ENCODE assay signal across 16 mouse cellular contexts in genomic region chr19:58839345-58839744, GRCm38 (mm10). TPM values are rescaled to one million over a fixed set of nuclear protein-coding genes. Genes with fewer than 3 reads are reported as not detected.
DNase-seq lines count a peak whose midpoint lies in the region; ATAC-seq lines count a peak whose summit lies in the region.
"Had no signal": no experiment of that assay in that cellular context is flagged by ENCODE, and none has a peak within 500 bp of the region (broad histone marks: within the 10 kb centered on the region; RNA-seq: fewer than 3 reads in every experiment).

No protein-coding gene starts in this region.

- no peaks in the 10 kb centered on the region for H3K9me3 ChIP-seq in heart, embryonic 14.5 days (ENCODE audit: control insufficient read depth, low read length)
- no peaks in the 10 kb centered on the region for H3K9me3 ChIP-seq in forebrain, embryonic 15.5 days
- H3K9me3 ChIP-seq in liver, embryonic 12.5 days (replicated peaks), result no peaks in the 10 kb centered on the region

- peak overlapping the region; percentile 64 to 80 for H3K27ac ChIP-seq in heart, embryonic 14.5 days (replicated peaks in 1 of 2; ENCODE audit: control insufficient read depth in 1 of 2, insufficient read depth in 1 of 2, low read depth in 2 of 2, low read length in 2 of 2)
- 0 out of 2 replicates have a peak overlapping the region, but pooled peaks have one; percentile 21 for H3K27ac ChIP-seq in brown adipose tissue, adult 24 weeks (replicated peaks; ENCODE audit: low read depth, low read length)
- H3K27ac ChIP-seq in forebrain, embryonic 15.5 days (replicated peaks), result peak overlapping the region; percentile 21
- H3K27ac ChIP-seq in liver, embryonic 12.5 days, result no peak overlapping the region
- H3K27ac ChIP-seq: left cerebral cortex, adult 2 months; macrophage had no signal

- no peaks in the 10 kb centered on the region for H3K27me3 ChIP-seq in heart, embryonic 14.5 days (ENCODE audit: control insufficient read depth, insufficient read depth, low read length)
- no peaks in the 10 kb centered on the region for H3K27me3 ChIP-seq in forebrain, embryonic 15.5 days
- H3K27me3 ChIP-seq in liver, embryonic 12.5 days (replicated peaks), result no peaks in the 10 kb centered on the region

- ATAC-seq in heart, embryonic 14.5 days (ENCODE audit: insufficient number of reproducible peaks, insufficient read depth, low FRiP score, low read depth), result no peak
- ATAC-seq in forebrain, embryonic 15.5 days (replicated peaks), result no peak
- ATAC-seq in liver, embryonic 12.5 days, result no peak
- ATAC-seq: CD4-positive, CD25-positive, alpha-beta regulatory T cell, adult 4 months; intestine, embryonic 16.5 days had no signal

- DNase-seq in heart, adult 9 months (ENCODE audit: low spot score in 2 of 2), result no peak
- DNase-seq in left cerebral cortex, postnatal 4 days, result peak; percentile 44
- no peak for DNase-seq in left cerebral cortex, postnatal 25 days (ENCODE audit: low spot score in 2 of 2)
- DNase-seq: adrenal gland, postnatal 25 days; thymus, adult 2 months had no signal

- no peak overlapping the region for H3K4me3 ChIP-seq in heart, embryonic 14.5 days (ENCODE audit: control insufficient read depth in 1 of 2, insufficient read depth in 1 of 2, low read depth in 1 of 2, low read length in 2 of 2)
- no peak overlapping the region for H3K4me3 ChIP-seq in brown adipose tissue, adult 24 weeks (ENCODE audit: insufficient read depth, low read depth, low read length)
- no peak overlapping the region for H3K4me3 ChIP-seq in forebrain, embryonic 15.5 days
- H3K4me3 ChIP-seq in liver, embryonic 12.5 days, result no peak overlapping the region
- H3K4me3 ChIP-seq: left cerebral cortex, adult 2 months had no signal

- H3K36me3 ChIP-seq in heart, embryonic 14.5 days (ENCODE audit: control insufficient read depth, insufficient read depth, low read length), result no peaks in the 10 kb centered on the region
- H3K36me3 ChIP-seq in forebrain, embryonic 15.5 days, result no peaks in the 10 kb centered on the region
- no peaks in the 10 kb centered on the region for H3K36me3 ChIP-seq in liver, embryonic 12.5 days

- no peak overlapping the region for H3K4me2 ChIP-seq in heart, embryonic 14.5 days (ENCODE audit: low read length)
- H3K4me2 ChIP-seq in forebrain, embryonic 15.5 days (replicated peaks), result no peak overlapping the region
- H3K4me2 ChIP-seq in liver, embryonic 12.5 days, result no peak overlapping the region

- intact Hi-C loops in left cerebral cortex, postnatal 4 days (cut with DNase I), result no loop called here
- intact Hi-C loops in left cerebral cortex, postnatal 25 days (cut with DNase I), result no loop called here

- H3K4me1 ChIP-seq in heart, embryonic 14.5 days (ENCODE audit: control insufficient read depth in 2 of 2, insufficient read depth in 2 of 2, low read length in 2 of 2), result peaks cover 43 to 46% of the 10 kb centered on the region in 2 experiments
- H3K4me1 ChIP-seq in brown adipose tissue, adult 24 weeks (ENCODE audit: control insufficient read depth, insufficient read depth, insufficient read length, low read length), result peaks cover 13% of the 10 kb centered on the region
- peaks cover 37% of the 10 kb centered on the region for H3K4me1 ChIP-seq in forebrain, embryonic 15.5 days
- H3K4me1 ChIP-seq in liver, embryonic 12.5 days, result no peaks in the 10 kb centered on the region

- no peak overlapping the region for H3K9ac ChIP-seq in heart, embryonic 14.5 days (ENCODE audit: low read length)
- H3K9ac ChIP-seq in forebrain, embryonic 15.5 days (replicated peaks), result no peak overlapping the region
- no peak overlapping the region for H3K9ac ChIP-seq in liver, embryonic 12.5 days

- 65% methylated on average over 3 of the region's 3 CpGs for WGBS in heart, embryonic 14.5 days
- 40% methylated on average over 3 of the region's 3 CpGs for WGBS in forebrain, embryonic 15.5 days
- 66% methylated on average over 3 of the region's 3 CpGs for WGBS in liver, embryonic 12.5 days (ENCODE audit: insufficient replicate concordance)

RNA-seq across cellular contexts. Expression of gene 1700019N19Rik, which starts 45.1 kb away (rescaled TPM):
- polyA plus RNA-seq in heart, embryonic 14.5 days (2014; fragmentation: Nextera tagmentation; extraction: Ambion mirVana), result not detected in 2 replicates
- not detected for total RNA-seq in left cerebral cortex, postnatal 4 days (2021)
- under 1 TPM; 0.34 to 0.39 TPM for total RNA-seq in left cerebral cortex, postnatal 25 days (2021)
- not detected in 2 replicates for polyA plus RNA-seq in brown adipose tissue, adult 24 weeks (2012; ENCODE audit: insufficient read depth, insufficient read length, missing spikeins)
- not detected in 2 replicates for polyA plus RNA-seq in forebrain, embryonic 15.5 days (2015; fragmentation: Nextera tagmentation; extraction: Ambion mirVana)
- polyA plus RNA-seq in liver, embryonic 12.5 days (2016; fragmentation: Nextera tagmentation; extraction: Ambion mirVana), result 0.13 TPM in 1 of 2 replicates, not detected in the other
- total RNA-seq: adrenal gland, postnatal 25 days; heart, adult 8-10 months; left cerebral cortex, adult 2 months had no signal
- polyA plus RNA-seq: CD4-positive, CD25-positive, alpha-beta regulatory T cell, adult 4 months; intestine, embryonic 16.5 days; limb, embryonic 14.5 days; lung, adult 2 months; macrophage had no signal
